Mouse (Mus musculus) MEL (cell line): ENCODE measurements around the gene Wdr18. TPM values are rescaled to one million over a fixed set of nuclear protein-coding genes. Genes with fewer than 3 reads are reported as not detected.

Experiments
- DNase-seq: peaks from one replicate; pipeline ENCODE4 v3.0.0; 2011; ENCODE audit warnings: low read depth, low spot score
- H3K27ac ChIP-seq: 2 replicates; pipeline ENCODE4 v1.5.1; 2012; ENCODE audit warnings: low read depth, mild to moderate bottlenecking, control low read depth, low read length, moderate library complexity; ENCODE audit not compliant: control insufficient read depth
- H3K27me3 ChIP-seq, 2 experiments: fragments of 150-350 bp in 1 of 2; sonication (generic) in 1 of 2; 2 replicates each; pipeline ENCODE4 v1.6.1; 2012; ENCODE audit warnings: low read length in 2 of 2, mild to moderate bottlenecking in 2 of 2, improper control_type of control experiment in 1 of 2, moderate library complexity in 1 of 2; ENCODE audit not compliant: insufficient read depth in 2 of 2, control insufficient read depth in 1 of 2
- H3K36me3 ChIP-seq, 2 experiments: 2 replicates each; pipeline ENCODE4 v1.6.1; 2012 to 2014; ENCODE audit warnings: low read length in 2 of 2, improper control_type of control experiment in 1 of 2, inconsistent platforms in 1 of 2, mild to moderate bottlenecking in 1 of 2; ENCODE audit not compliant: insufficient read depth in 2 of 2, control insufficient read depth in 1 of 2
- H3K4me1 ChIP-seq, 2 experiments: fragments of 150-350 bp in 1 of 2; sonication (generic) in 1 of 2; 2 replicates each; pipeline ENCODE4 v1.6.1; 2012; ENCODE audit warnings: low read length in 2 of 2, improper control_type of control experiment in 1 of 2, mild to moderate bottlenecking in 1 of 2; ENCODE audit not compliant: insufficient read depth in 2 of 2, control insufficient read depth in 1 of 2
- H3K4me3 ChIP-seq, 2 experiments: fragments of 150-350 bp in 1 of 2; sonication (generic) in 1 of 2; 2 replicates each; pipeline ENCODE4 v1.5.1; 2012; ENCODE audit warnings: low read depth in 2 of 2, low read length in 2 of 2, mild to moderate bottlenecking in 2 of 2, moderate library complexity in 2 of 2, control low read depth in 1 of 2, improper control_type of control experiment in 1 of 2; ENCODE audit not compliant: control insufficient read depth in 1 of 2, insufficient read depth in 1 of 2
- H3K79me2 ChIP-seq: 2 replicates; pipeline ENCODE4 v1.6.1; 2012; ENCODE audit warnings: mild to moderate bottlenecking, low read length, moderate library complexity; ENCODE audit not compliant: control insufficient read depth, poor library complexity, insufficient read depth
- H3K9ac ChIP-seq: 2 replicates; pipeline ENCODE4 v1.6.1; 2012; ENCODE audit warnings: low read depth, mild to moderate bottlenecking, control low read depth, low read length, moderate library complexity; ENCODE audit not compliant: control insufficient read depth, poor library complexity, severe bottlenecking
- H3K9me3 ChIP-seq: fragments of 150-350 bp; sonication (generic); replicated peaks from 2 replicates; pipeline ENCODE4 v1.6.1; 2012; ENCODE audit warnings: mild to moderate bottlenecking, low read length, improper control_type of control experiment, moderate library complexity; ENCODE audit not compliant: insufficient read depth
- CHD1 ChIP-seq: IDR thresholded peaks from 2 replicates; pipeline ENCODE4 v1.6.1; 2012; ENCODE audit warnings: low read depth, mild to moderate bottlenecking, inconsistent platforms, low read length, improper control_type of control experiment
- E2F4 ChIP-seq: IDR thresholded peaks from 2 replicates; pipeline ENCODE4 v1.6.1; 2011; ENCODE audit warnings: low read depth, low read length, improper control_type of control experiment, borderline replicate concordance
- ELF1 ChIP-seq: IDR thresholded peaks from 2 replicates; pipeline ENCODE4 v1.6.1; 2014; ENCODE audit warnings: low read depth, mild to moderate bottlenecking, inconsistent platforms, low read length, improper control_type of control experiment, moderate library complexity
- GABPA ChIP-seq: IDR thresholded peaks from 2 replicates; pipeline ENCODE4 v1.6.1; 2012; ENCODE audit warnings: low read depth, mild to moderate bottlenecking, inconsistent platforms, low read length, improper control_type of control experiment, moderate library complexity
- MXI1 ChIP-seq: IDR thresholded peaks from 2 replicates; pipeline ENCODE4 v1.6.1; 2011; ENCODE audit warnings: mild to moderate bottlenecking, low read depth, low read length, improper control_type of control experiment
- MYB ChIP-seq: IDR thresholded peaks from 2 replicates; pipeline ENCODE4 v1.6.1; 2011; ENCODE audit warnings: mild to moderate bottlenecking, low read depth, low read length, improper control_type of control experiment
- MYC ChIP-seq: IDR thresholded peaks from 2 replicates; pipeline ENCODE4 v1.6.1; 2011; ENCODE audit warnings: low read depth, mild to moderate bottlenecking, low read length, improper control_type of control experiment, moderate library complexity
- NELFE ChIP-seq: IDR thresholded peaks from 2 replicates; pipeline ENCODE4 v1.6.1; 2011; ENCODE audit warnings: low read depth, low read length, improper control_type of control experiment
- NRF1 ChIP-seq: IDR thresholded peaks from 2 replicates; pipeline ENCODE4 v1.6.1; 2014; ENCODE audit warnings: low read depth, mild to moderate bottlenecking, inconsistent platforms, low read length, improper control_type of control experiment, moderate library complexity; ENCODE audit not compliant: poor library complexity, insufficient read depth, severe bottlenecking
- POLR2AphosphoS2 ChIP-seq: IDR thresholded peaks from 2 replicates; pipeline ENCODE4 v1.6.1; 2011; ENCODE audit warnings: low read length, improper control_type of control experiment
- POLR2AphosphoS5 ChIP-seq: IDR thresholded peaks from 2 replicates; pipeline ENCODE4 v1.6.1; 2012; ENCODE audit warnings: low read depth, borderline replicate concordance, mild to moderate bottlenecking, inconsistent platforms, low read length, moderate library complexity, mixed read lengths
- RAD21 ChIP-seq: IDR thresholded peaks from 2 replicates; pipeline ENCODE4 v1.6.1; 2011; ENCODE audit warnings: mild to moderate bottlenecking, low read depth, low read length, improper control_type of control experiment
- SIN3A ChIP-seq: IDR thresholded peaks from 2 replicates; pipeline ENCODE4 v1.6.1; 2012; ENCODE audit warnings: low read length, improper control_type of control experiment, inconsistent platforms
- TAL1 ChIP-seq: IDR thresholded peaks from 2 replicates; pipeline ENCODE4 v1.6.1; 2012; ENCODE audit warnings: mild to moderate bottlenecking, inconsistent platforms, low read length, moderate library complexity, mixed read lengths
- UBTF ChIP-seq: IDR thresholded peaks from 2 replicates; pipeline ENCODE4 v1.6.1; 2012; ENCODE audit warnings: low read depth, mild to moderate bottlenecking, inconsistent platforms, low read length, improper control_type of control experiment, moderate library complexity, borderline replicate concordance; ENCODE audit not compliant: insufficient read depth
- USF1 ChIP-seq: IDR thresholded peaks from 2 replicates; pipeline ENCODE4 v1.6.1; 2014; ENCODE audit warnings: low read depth, mild to moderate bottlenecking, inconsistent platforms, low read length, improper control_type of control experiment, moderate library complexity
- USF2 ChIP-seq, 2 experiments: IDR thresholded peaks; 2 replicates each; pipeline ENCODE4 v1.6.1; 2011 to 2012; ENCODE audit warnings: improper control_type of control experiment in 2 of 2, low read length in 2 of 2, borderline replicate concordance in 1 of 2, inconsistent platforms in 1 of 2, low read depth in 1 of 2, mild to moderate bottlenecking in 1 of 2; ENCODE audit not compliant: insufficient read depth in 1 of 2
- ZMIZ1 ChIP-seq: IDR thresholded peaks from 2 replicates; pipeline ENCODE4 v1.6.1; 2012; ENCODE audit warnings: low read depth, mild to moderate bottlenecking, inconsistent platforms, low read length, improper control_type of control experiment, moderate library complexity
- ZNF384 ChIP-seq: IDR thresholded peaks from 2 replicates; pipeline ENCODE4 v1.6.1; 2012; ENCODE audit warnings: low read depth, mild to moderate bottlenecking, inconsistent platforms, low read length, improper control_type of control experiment
- polyA plus RNA-seq, 2 experiments: library from polyadenylated mRNA; stranded (reverse) in 1 of 2; unstranded in 1 of 2; fragments of >175 nt in 1 of 2; fragments of >200 nt in 1 of 2; gene quantifications; 2 replicates each; pipeline versions ENCODE4 v1.2.1 to v1.2.4; 2012; ENCODE audit warnings: low replicate concordance in 2 of 2, low read depth in 1 of 2; ENCODE audit not compliant: insufficient read length in 2 of 2, insufficient read depth in 1 of 2, missing spikeins in 1 of 2
- total RNA-seq: library from RNA; depleted of rRNA; stranded (reverse); fragments of 300-350 nt; gene quantifications from 2 replicates; pipeline ENCODE4 v1.2.3, GENCODE M21; 2012

Wdr18 gene
- total and polyA plus RNA-seq, 3 experiments: 89.5 to 107 TPM; not detected in 1

DNA sequence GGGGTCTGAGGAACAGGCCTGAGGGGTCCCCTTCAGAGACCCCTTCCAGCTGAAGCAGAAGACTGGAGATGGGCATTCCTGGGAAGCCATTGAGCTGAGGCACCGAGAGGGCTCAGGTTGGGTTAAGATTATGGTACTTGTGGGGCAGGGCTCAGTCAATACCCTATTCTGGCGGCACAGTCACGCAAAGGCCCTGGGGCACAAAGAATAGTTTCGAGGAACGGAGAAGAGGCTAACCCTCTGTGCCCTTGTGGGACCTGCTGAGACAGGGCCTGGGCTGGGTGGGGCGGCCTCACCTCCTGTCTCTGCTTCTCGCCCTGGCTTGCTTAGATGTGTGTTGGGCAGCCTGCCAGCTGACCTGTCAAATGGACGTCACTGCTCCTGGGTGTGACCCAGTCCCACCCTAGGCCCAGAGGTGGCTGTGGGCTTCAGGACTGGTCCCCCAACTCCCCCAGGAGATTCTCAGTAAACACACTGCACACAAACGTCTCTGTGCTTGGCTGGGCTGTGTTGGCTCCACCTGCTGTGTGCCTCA lies 26.7 kb upstream of the Wdr18 start:
- no peak for DNase-seq
- Histone ChIP-seq H3K27ac (no peak overlapping the region), H3K4me1 (no peaks in the 10 kb centered on the region), H3K27me3 (no peaks in the 10 kb centered on the region), H3K9ac (no peak overlapping the region), H3K4me3 (no peak overlapping the region), H3K36me3 (no peaks in the 10 kb centered on the region), H3K9me3 (no peaks in the 10 kb centered on the region), H3K79me2 (no peaks in the 10 kb centered on the region)
- TF ChIP-seq MYB: no peak
- no peak for TF ChIP-seq MYC
- TF ChIP-seq POLR2AphosphoS2: no peak
- TF ChIP-seq E2F4: no peak
- no peak for TF ChIP-seq RAD21
- TF ChIP-seq NRF1: no peak
- TF ChIP-seq ELF1: no peak
- TF ChIP-seq TAL1: no peak
- TF ChIP-seq POLR2AphosphoS5: no peak
- TF ChIP-seq CHD1: no peak
- no peak for TF ChIP-seq MXI1
- no peak for TF ChIP-seq ZMIZ1
- no peak for TF ChIP-seq USF2 (IDR thresholded peaks at IDR 0.05; ENCODE audit: borderline replicate concordance in 1 of 2, insufficient read depth in 1 of 2, low read depth in 1 of 2, low read length in 2 of 2)
- no peak for TF ChIP-seq UBTF
- no peak for TF ChIP-seq GABPA
- no peak for TF ChIP-seq NELFE
- no peak for TF ChIP-seq SIN3A

- Histone ChIP-seq H3K4me1 (no peaks in the 10 kb centered on the region), H3K27me3 (no peaks in the 10 kb centered on the region), H3K27ac (no peak overlapping the region), H3K9me3 (no peaks in the 10 kb centered on the region), H3K4me3 (no peak overlapping the region), H3K79me2 (no peaks in the 10 kb centered on the region), H3K36me3 (no peaks in the 10 kb centered on the region), H3K9ac (no peak overlapping the region)
- TF ChIP-seq GABPA: no peak
- no peak for TF ChIP-seq POLR2AphosphoS2
- no peak for TF ChIP-seq ZMIZ1
- no peak for TF ChIP-seq MYC
- TF ChIP-seq TAL1: no peak
- TF ChIP-seq ZNF384: no peak
- TF ChIP-seq USF1: no peak
- DNase-seq: no peak
These were observed 26.1 kb upstream of the Wdr18 start for GRCm38 (mm10) chr10:79933861-79934260.
